In the genomic region with DNA sequence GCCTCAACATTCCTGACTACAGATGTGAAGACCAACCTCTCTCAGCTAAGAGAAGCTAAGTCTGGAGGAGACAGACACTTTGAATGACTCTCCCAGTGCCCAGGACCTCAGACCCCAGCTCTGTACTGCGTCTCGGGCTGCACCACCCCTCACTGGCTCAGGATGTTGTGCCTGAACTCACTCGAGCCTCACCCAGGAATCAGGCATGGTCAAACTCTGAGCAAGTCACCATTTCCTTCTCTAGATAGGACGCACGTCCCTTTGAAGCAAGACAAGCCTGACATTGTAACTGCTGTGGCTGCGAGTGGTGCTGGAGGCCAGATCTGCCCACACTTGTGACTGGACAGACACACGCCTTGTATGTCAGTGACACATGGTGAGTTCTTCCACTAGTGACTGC, we compare ENCODE assay signal across 10 mouse cellular contexts.
DNase-seq lines count a peak whose midpoint lies in the region; ATAC-seq and TF ChIP-seq lines count a peak whose summit lies in the region.
"Had no signal": no experiment of that assay in that cellular context is flagged by ENCODE, and none has a peak within 500 bp of the region (broad histone marks: within the 10 kb centered on the region; RNA-seq: fewer than 3 reads in every experiment).

No protein-coding gene starts in this region.

- H3K4me3 ChIP-seq in gastrocnemius, adult 2 months = peak overlapping the region; percentile 29
- H3K4me3 ChIP-seq in neural tube, embryonic 13.5 days = no peak overlapping the region
- H3K4me3 ChIP-seq in limb, embryonic 10.5 days = no peak overlapping the region
- H3K4me3 ChIP-seq in heart, embryonic 12.5 days = no peak overlapping the region

- 58% methylated on average over 7 of the region's 7 CpGs for WGBS in neural tube, embryonic 13.5 days
- WGBS in limb, embryonic 10.5 days = 80% methylated on average over 7 of the region's 7 CpGs
- WGBS in heart, embryonic 12.5 days = 55% methylated on average over 7 of the region's 7 CpGs

- no peaks in the 10 kb centered on the region for H3K36me3 ChIP-seq in neural tube, embryonic 13.5 days
- H3K36me3 ChIP-seq in limb, embryonic 10.5 days = no peaks in the 10 kb centered on the region
- no peaks in the 10 kb centered on the region for H3K36me3 ChIP-seq in heart, embryonic 12.5 days

- H3K27ac ChIP-seq in gastrocnemius, adult 2 months = peak overlapping the region; percentile 48; the same call in 1 of the 2 replicates
- peak overlapping the region; percentile 84 for H3K27ac ChIP-seq in neural tube, embryonic 13.5 days (replicated peaks)
- H3K27ac ChIP-seq in limb, embryonic 10.5 days = peak overlapping the region; percentile 47; the same call in 1 of the 2 replicates
- H3K27ac ChIP-seq in heart, embryonic 12.5 days (ENCODE audit: poor library complexity, severe bottlenecking) = no peak overlapping the region

- H3K4me1 ChIP-seq in neural tube, embryonic 13.5 days (replicated peaks) = peaks cover 23% of the 10 kb centered on the region
- peaks cover 8% of the 10 kb centered on the region; the same call in 1 of the 2 replicates for H3K4me1 ChIP-seq in limb, embryonic 10.5 days
- H3K4me1 ChIP-seq in heart, embryonic 12.5 days (replicated peaks) = peaks cover 9% of the 10 kb centered on the region

- peak; percentile 60 for ATAC-seq in neural tube, embryonic 13.5 days (ENCODE audit: low read depth)
- ATAC-seq in heart, embryonic 12.5 days (ENCODE audit: insufficient number of reproducible peaks, low FRiP score) = no peak

- peak overlapping the region; percentile 26; the same call in 1 of the 2 replicates for H3K9ac ChIP-seq in neural tube, embryonic 13.5 days
- no peak overlapping the region for H3K9ac ChIP-seq in heart, embryonic 12.5 days
- H3K9ac ChIP-seq: lung, embryonic 14.5 days had no signal

- H3K4me2 ChIP-seq in neural tube, embryonic 13.5 days = 0 out of 2 replicates have a peak overlapping the region, but pooled peaks have one; percentile 4
- no peak overlapping the region for H3K4me2 ChIP-seq in heart, embryonic 12.5 days
- H3K4me2 ChIP-seq: lung, embryonic 14.5 days had no signal

- TF ChIP-seq CTCF in gastrocnemius, adult 2 months (IDR thresholded peaks at IDR 0.05) = no peak

- H3K9me3 ChIP-seq in neural tube, embryonic 13.5 days = no peaks in the 10 kb centered on the region
- no peaks in the 10 kb centered on the region for H3K9me3 ChIP-seq in limb, embryonic 10.5 days (replicated peaks)
- H3K9me3 ChIP-seq in heart, embryonic 12.5 days (replicated peaks) = no peaks in the 10 kb centered on the region

- intact Hi-C loops in gastrocnemius, adult 2 months (cut with DNase I) = no loop called here
- intact Hi-C loops in gastrocnemius, postnatal 14 days (cut with DNase I; ENCODE audit: low total_unique reads) = no loop called here

- no peak for DNase-seq in gastrocnemius, adult 2 months
- no peak for DNase-seq in gastrocnemius, postnatal 14 days
- no peak for DNase-seq in neural tube, embryonic 10.5 days (ENCODE audit: extremely low spot score, low spot score)
- DNase-seq in limb, embryonic 10.5 days (ENCODE audit: low spot score) = peak; percentile 28
- DNase-seq in layer of hippocampus, postnatal 10 days (ENCODE audit: low spot score in 2 of 2) = no peak
- no peak for DNase-seq in testis, postnatal 10 days (ENCODE audit: low spot score)
- DNase-seq: adrenal gland, adult 2 months had no signal

- H3K27me3 ChIP-seq in neural tube, embryonic 13.5 days = no peaks in the 10 kb centered on the region
- no peaks in the 10 kb centered on the region for H3K27me3 ChIP-seq in limb, embryonic 10.5 days (ENCODE audit: low read depth, poor library complexity, severe bottlenecking)
- no peaks in the 10 kb centered on the region for H3K27me3 ChIP-seq in heart, embryonic 12.5 days (replicated peaks)
